Mouse (Mus musculus) stomach, embryonic 15.5 days (tissue): ENCODE data around the gene Plppr4. TPM values are rescaled to one million over a fixed set of nuclear protein-coding genes. Genes with fewer than 3 reads are reported as not detected.

Source experiments
- microRNA-seq: library from miRNA; unstranded; fragments of <30 nt; microRNA quantifications from one replicate; pipeline ENCODE4, GENCODE M21; 2016
- polyA plus RNA-seq: library from polyadenylated mRNA; unstranded; fragments of >200 nt; fragmentation: Nextera tagmentation; extraction: Ambion mirVana; gene quantifications from 2 replicates; pipeline ENCODE4 v1.2.1, GENCODE M21; 2015

Gene Plppr4
- polyA plus RNA-seq, 1 experiment from 2014 or later, result 0.76 TPM

Small RNA genes within 50 kb of the gene (microRNA-seq; reads per million reads assigned to microRNA genes)
- gene Gm22408, result not detected

Other genes with a start within 250 kb of the Plppr4 start
- 1.6 and 1.9 TPM in 2 replicates for gene Plppr5, start 214.0 kb upstream of the Plppr4 start, polyA plus RNA-seq